Mouse (Mus musculus): ENCODE measurements at regions not wholly inside any gene's neighbourhood (a gene's known extent, or its start where the extent isn't known, plus 50 kb on each side); places are given as distances from the start of the nearest gene placed in this dataset.

- DNase-seq (ENCODE audit: low read depth): no peak
- TF ChIP-seq POLR2A (IDR thresholded peaks at IDR 0.05; ENCODE audit: borderline replicate concordance, extremely low read depth, insufficient read depth, insufficient read length, poor library complexity, severe bottlenecking) (no peak), CTCF (IDR thresholded peaks at IDR 0.05; ENCODE audit: borderline replicate concordance, extremely low read depth, insufficient read depth, insufficient read length) (no peak)
Observed at GRCm38 (mm10) chr11:91862138-91862537, 284.8 kb upstream of the Kif2b start.

- peak; percentile 22 for DNase-seq (ENCODE audit: low read depth)
- no peak for TF ChIP-seq CTCF (IDR thresholded peaks at IDR 0.05; ENCODE audit: borderline replicate concordance, extremely low read depth, insufficient read depth, insufficient read length)
- no peak for TF ChIP-seq POLR2A (IDR thresholded peaks at IDR 0.05; ENCODE audit: borderline replicate concordance, extremely low read depth, insufficient read depth, insufficient read length, poor library complexity, severe bottlenecking)
Observed at GRCm38 (mm10) chr11:91856473-91856872, 279.1 kb upstream of the Kif2b start.

GRCm38 (mm10) chr11:91831113-91831512 is 253.8 kb upstream of the Kif2b start:
- no peak for DNase-seq (ENCODE audit: low read depth)
- TF ChIP-seq POLR2A (IDR thresholded peaks at IDR 0.05; ENCODE audit: borderline replicate concordance, extremely low read depth, insufficient read depth, insufficient read length, poor library complexity, severe bottlenecking): no peak

- no peak for DNase-seq (ENCODE audit: low read depth)
- TF ChIP-seq CTCF (IDR thresholded peaks at IDR 0.05; ENCODE audit: borderline replicate concordance, extremely low read depth, insufficient read depth, insufficient read length): no peak
- TF ChIP-seq POLR2A (IDR thresholded peaks at IDR 0.05; ENCODE audit: borderline replicate concordance, extremely low read depth, insufficient read depth, insufficient read length, poor library complexity, severe bottlenecking): no peak
Observed at GRCm38 (mm10) chr11:91820826-91821225, 243.5 kb upstream of the Kif2b start.

Data from brain, embryonic 14.5 days (tissue).